Mouse (Mus musculus) small intestine, adult 2 months (tissue): ENCODE data around the gene Qk.

Experiments
- CTCF ChIP-seq: fragments of 200-500 bp; IDR thresholded peaks from 2 replicates; pipeline ENCODE4 v1.5.1; 2012; ENCODE audit warnings: low read depth, mild to moderate bottlenecking, control low read depth, inconsistent platforms, low read length, moderate library complexity, mixed read lengths; ENCODE audit not compliant: insufficient replicate concordance, insufficient read length; ENCODE audit errors: extremely low read depth
- POLR2A ChIP-seq: fragments of 200-500 bp; IDR thresholded peaks from 2 replicates; pipeline ENCODE4 v1.6.1; 2012; ENCODE audit warnings: low read depth, mild to moderate bottlenecking, control low read depth, inconsistent platforms, low read length, moderate library complexity

GRCm38 (mm10) chr17:10321754-10322153, 2.1 kb upstream of the Qk start:
- TF ChIP-seq CTCF (no peak), POLR2A (no peak)
